Mouse (Mus musculus) cerebellum, adult (tissue): ENCODE data around the gene Actr8.

Experiments
- ATAC-seq: cut with Nextera tagmentation; 2 replicates; pipeline ENCODE4 v1.9.2; 2017; ENCODE audit warnings: mild to moderate bottlenecking, moderate library complexity, mixed read lengths; ENCODE audit not compliant: insufficient number of reproducible peaks, low FRiP score, low TSS enrichment

Actr8 gene

DNA sequence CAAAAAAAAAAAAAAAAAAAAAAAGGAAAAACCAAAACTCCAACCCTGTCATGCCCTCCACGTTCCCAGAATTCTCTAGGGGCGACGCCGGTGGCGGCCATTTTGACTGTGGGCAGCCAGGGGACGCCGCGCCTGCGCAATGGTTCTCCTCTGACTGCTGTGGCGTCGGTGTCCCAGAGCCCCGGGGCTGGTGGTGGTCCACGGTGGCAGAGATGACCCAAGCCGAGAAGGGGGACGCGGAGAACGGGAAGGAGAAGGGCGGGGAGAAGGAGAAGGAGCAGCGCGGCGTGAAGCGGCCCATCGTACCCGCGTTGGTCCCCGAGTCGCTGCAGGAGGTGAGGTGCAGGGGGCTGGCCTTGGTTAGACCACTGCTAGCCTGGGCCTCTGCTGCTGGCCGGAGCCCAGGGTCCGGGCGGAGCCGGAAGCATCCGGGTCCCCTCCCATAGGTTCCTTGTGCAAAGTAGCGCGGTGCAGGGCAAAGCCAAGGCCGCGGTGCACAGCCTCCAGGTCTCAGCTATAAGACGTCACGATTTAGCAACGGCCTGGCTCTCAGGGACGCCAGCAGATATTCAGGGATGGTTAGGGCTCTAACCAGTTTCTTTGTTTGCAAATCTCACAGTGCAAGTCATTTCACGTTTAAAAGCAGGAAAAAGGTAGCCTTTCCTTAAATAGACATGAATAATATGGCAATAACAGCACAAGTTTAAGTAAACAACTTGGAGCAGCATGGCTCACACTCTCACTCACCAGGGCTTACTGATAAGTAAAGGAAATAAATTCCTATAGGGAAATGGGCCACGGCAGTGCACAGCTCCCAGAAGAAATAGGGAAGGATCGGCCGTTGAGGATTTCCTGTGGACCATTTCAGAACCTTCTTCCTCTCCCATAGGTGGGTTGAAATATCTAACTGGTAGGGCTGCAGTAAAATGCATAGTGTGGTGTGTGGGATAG lies at the start of gene Actr8:
TSS of gene Actr8 (plus strand) at position 84 of the 951 bp plus-strand sequence.
- peak; percentile 90 for ATAC-seq

DNA sequence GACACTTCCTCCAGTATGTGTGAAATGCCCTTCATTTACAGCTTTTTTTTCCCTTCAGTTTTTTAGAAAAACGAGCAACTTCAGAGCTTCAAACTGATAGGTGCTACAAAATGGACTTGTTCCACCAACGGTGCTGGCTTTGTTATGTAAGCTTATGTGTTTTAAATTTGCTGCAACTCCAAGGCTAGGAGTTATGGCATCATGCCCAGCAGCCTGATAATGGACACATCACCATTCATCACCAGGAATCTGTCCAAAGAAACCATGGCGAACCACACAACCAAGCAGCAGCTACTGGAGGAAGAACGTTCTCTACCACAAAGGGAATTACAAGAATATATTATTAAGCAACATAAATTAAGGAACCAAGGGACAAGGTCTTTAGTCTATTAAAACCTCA lies 49.2 kb upstream of the Actr8 start:
- no peak for ATAC-seq

DNA sequence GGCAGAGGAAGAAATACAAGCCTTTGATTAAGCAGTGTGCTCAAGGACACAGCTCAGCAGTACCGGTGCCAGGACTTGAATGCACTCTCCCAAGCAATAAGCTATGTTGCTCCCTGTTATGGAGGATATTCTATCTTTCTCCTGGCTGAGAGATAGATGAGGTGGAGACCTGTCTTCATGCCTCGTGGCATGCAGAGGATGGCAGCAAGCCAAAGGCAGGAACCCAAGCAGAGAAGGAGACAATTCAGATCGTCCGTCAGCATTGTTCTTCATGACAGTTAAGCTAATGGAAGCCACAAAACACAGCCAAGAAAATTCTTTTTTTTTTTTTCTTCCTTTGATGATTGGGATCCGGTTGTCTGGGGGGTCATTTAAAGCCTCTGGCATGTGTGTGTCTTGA lies 42.6 kb upstream of the Actr8 start:
- ATAC-seq = no peak

DNA sequence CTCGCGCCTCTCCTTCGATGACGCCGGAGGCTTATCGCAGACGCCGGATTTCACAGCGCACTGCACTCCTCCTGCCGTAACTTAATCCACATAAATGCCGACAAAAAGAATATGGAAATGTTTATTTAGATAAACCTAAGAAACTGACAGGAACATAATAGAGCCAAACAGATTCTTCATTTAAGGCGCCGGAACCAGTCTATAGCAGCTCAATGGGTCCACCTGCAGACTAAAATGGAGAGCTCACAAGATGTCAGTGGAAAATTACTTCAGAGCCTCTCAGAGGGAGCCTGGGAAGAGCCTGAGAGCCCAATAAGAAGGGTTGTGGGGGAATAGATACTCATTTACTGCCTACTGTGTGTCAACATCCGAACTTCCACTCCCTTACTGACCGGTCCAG lies 40.7 kb upstream of the Actr8 start:
- ATAC-seq = no peak

DNA sequence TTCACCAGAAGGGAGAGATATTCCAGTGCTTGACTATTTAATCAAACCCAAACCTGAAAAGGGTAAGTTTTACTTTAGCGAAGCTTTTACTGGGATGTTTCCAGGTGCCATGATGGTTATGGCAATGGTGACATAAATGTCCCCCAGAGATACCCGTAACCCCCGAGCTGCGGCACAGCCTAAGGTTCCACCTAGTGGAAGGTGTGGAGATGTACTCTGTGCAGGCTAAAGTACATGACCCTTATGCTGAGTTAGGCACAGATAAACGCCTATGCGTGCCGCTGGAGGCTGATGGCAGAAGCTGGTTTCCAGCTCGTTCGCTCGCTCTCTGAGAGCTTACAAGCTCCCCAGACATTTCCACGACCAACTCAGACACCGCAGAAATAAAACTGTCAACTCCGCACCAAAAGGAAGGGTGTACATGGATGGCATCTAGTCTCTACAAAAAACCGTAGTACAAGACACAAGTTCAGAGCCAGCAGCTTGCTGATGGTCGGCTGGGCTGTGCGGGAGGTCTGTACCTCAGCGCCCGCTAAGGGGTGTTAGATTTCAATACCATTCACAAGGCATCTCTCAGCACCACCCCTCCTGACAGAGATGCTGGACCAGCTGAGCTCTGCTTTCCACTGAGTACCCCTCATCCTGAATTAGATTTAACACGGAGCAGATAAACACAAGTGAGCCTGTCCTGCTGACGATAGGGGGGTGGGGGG lies 38.4 kb upstream of the Actr8 start:
- ATAC-seq = no peak

DNA sequence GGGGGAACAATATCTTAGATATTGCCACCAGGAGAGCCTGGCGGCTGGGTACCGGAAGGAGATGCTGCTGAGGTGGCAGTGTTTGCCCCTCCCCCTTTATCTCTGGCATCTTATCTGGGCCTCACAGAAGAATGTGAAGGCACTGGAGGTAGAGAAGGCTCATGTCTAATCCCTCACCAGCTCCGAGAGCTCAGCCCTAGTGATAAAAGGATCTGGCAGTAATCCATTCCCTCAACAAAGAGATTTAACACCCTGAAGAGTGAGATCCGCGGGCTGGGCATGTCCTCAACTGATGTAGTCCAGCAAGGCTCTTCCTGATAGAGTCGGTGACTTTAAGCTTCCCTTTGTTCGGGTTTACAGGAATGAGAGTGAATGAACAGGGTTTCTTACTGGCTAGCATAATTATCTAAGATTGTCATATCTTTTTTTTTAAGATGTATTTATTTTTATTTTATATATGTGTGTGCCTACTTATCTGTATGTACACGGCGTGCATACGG lies 37.8 kb upstream of the Actr8 start:
- ATAC-seq = no peak

DNA sequence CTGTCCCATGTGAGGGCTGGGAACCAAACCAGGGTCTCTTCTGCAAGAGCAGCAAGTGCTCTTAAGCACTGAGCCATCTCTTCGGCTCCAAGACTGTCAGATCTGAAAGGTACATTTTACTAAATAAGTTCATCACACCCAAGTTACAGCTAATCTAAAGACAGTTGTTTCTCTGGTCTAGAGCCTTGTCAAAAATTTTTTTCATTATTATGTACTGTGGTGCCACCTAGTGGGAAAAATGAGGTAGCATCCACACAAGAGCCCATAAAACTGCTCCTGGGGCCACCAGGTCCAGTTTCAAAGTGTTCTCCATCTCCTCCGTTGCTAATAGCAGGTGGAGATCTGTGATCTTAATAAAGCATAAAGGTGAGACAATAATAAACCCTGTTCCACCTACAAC lies 37.3 kb upstream of the Actr8 start:
- ATAC-seq = peak; percentile 47; the same call in 1 of the 2 replicates

DNA sequence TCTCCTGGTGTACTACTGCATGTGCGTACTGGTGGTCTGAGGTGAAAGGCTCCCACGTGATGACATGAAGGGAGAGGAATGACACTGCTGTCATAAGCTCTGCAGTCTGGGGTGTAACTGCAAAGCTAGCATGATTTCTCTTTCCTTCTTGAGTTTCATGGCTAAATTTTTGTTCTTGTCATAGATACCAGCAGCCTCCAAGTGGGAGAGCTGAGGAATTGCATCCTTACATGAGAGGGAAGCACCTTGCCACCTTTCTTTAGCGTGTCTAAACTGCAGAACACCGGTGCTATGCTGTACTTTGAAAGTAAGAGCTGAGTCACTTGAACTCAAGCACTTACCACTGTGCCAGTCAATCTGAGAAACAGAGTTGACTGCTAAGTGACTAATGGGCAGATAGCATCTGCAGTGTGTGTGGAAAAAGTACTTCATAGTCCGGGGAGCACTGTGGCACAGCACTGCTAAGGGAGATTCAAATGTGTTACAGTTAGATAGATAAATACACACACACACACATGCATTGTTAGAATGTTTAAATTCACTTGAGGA lies 31.3 kb upstream of the Actr8 start:
- no peak for ATAC-seq

DNA sequence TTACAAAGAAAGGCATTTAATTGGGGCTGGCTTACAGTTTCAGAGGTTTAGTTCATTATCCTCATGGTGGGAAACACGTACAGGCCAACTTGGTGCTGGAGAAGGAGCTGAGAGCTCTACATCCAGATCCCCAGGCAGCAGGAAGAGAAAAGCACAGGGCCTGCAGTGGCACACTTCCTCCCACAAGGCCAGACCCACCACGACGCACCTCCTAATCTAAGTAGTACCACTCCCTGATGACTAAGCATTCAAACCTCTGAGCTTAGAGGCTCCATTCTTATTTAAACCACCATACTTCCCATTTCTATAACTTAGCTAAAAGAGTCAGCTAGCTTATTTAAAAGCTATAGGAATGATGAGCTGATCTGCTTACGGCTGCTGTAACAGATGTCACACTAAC lies 27.3 kb upstream of the Actr8 start:
- ATAC-seq = no peak

DNA sequence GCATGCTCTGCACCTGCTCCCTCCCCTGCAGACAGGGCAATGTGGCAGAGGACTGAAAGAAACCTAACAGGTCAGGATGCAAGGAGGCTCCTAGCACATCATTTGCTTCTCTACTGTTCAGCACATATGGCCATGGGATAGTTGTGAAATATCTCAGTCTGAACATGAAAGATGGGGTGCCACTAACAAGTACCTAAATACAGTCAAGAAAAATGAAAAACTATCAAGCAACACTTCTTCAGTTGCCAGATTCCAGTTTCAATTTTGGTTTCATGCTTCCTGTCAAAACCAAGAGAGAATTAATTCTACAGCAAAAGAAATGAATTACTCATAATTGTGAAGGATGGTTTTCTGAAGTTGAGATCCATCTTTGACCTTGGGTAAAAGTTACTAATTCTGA lies 20.7 kb upstream of the Actr8 start:
- no peak for ATAC-seq

DNA sequence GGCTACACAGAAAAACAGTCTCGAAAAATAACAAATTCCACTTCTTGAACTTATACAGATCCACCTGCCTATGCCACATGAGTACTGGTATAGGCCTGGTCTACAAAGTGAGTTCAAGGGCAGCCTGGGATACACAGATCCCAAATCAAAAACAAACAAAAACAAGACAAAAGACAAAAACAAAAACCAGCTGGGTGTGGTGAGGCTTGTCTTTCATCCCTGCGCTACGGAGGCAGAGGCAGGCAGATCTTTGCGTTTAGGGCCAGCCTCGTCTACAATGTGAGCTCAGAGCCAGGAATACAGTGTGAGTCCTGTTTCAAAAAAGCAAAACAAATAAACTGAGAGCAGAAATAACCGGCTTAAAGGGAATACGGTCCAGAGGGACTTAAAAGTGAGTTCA lies 10.5 kb upstream of the Actr8 start:
- ATAC-seq = no peak

DNA sequence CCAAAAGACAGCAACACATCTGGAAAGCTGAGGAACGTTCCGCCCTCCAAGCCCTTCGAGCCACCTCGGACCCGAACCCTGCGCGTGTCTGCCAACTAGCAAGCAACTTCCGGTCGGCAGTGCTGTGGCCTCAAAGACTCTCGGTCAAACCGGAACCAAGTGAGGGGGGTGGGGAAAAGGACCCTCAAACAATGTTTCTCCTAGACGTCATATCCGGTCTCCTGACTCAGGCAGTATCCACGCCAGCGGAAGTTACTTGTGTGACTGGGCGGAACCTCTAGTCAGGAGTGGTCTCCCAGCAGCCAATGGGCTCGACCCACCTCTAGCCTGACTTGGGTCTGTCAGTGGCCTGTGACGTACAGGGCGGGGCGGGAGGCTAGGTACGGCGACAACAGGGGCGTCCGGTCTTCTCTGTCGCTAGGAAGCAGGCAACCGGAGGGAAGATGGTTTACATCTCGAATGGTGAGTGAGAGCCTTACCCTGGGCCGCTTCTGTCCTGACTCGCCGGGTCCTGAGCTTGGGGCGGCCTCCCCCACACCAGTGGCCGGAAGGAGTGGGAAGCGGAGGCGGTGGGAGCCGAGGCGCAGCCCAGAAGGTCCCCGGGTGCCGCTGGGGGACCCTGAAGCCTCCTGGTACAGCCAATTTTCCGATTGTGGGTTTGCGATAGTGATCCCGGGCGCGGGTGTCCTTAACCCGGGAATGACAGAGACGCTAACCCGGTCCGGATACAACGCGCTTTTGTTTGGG lies 9.9 kb upstream of the Actr8 start, which contains the start of gene Selenok:
TSS of gene Selenok (plus strand) at position 234 of the 747 bp plus-strand sequence.
- ATAC-seq = peak; percentile 99

DNA sequence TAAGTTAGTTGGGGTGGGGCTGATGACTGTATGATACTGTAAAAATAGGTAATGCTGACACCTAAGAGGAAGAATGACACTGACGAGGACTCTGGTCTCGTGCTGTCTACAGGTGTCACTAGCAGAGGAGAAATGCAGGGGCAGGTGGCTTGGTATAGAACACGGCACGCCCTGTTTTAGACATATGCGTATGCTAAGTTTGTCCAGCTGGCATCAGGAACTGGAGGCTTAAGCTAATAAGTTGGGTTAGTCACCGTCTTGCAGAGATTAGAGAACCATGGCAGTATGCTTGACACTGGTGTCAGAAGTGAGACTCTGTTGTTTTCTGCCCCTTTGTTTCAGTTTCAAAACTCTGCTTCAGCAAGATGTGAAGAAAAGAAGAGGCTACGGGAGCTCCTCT lies 6.7 kb upstream of the Actr8 start:
- no peak for ATAC-seq

DNA sequence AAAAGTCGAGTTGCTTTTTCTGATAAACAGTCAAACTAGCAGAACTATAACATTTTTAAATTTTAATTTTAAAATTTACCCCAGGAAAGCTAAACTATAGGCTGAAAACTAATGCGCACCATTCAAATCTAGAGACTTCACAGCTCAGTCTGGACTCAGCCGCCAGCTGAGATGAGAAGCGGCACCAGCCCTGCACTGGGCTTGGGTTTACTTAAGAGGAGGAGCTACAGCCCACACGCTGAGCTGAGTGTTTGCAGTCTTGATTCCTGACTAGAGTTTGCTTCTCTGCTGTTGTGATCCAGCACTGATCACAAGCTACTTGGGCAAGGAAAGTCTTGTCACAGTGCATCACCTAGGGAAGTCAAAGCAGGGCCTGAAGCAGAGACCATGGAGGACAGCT lies 6.1 kb upstream of the Actr8 start:
- no peak for ATAC-seq

DNA sequence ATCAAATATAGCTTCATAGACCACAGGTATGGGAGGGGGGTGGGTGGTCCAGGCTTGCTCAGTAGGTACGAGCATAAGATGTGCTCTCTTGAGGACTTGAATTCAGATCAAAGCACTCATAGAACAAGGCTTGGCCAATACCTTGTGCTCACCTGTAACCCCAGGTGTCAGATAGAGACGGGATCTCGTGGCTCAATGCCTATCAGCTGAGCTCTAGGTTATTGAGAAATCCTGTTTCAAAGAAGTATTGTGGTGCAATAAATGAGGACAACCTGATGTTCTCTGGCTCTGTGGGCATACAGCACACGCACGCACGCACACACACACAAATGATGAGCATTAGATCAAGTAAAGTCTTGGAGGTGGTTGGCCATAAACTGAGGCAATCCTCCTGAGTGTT lies 1.2 kb upstream of the Actr8 start:
- no peak for ATAC-seq

DNA sequence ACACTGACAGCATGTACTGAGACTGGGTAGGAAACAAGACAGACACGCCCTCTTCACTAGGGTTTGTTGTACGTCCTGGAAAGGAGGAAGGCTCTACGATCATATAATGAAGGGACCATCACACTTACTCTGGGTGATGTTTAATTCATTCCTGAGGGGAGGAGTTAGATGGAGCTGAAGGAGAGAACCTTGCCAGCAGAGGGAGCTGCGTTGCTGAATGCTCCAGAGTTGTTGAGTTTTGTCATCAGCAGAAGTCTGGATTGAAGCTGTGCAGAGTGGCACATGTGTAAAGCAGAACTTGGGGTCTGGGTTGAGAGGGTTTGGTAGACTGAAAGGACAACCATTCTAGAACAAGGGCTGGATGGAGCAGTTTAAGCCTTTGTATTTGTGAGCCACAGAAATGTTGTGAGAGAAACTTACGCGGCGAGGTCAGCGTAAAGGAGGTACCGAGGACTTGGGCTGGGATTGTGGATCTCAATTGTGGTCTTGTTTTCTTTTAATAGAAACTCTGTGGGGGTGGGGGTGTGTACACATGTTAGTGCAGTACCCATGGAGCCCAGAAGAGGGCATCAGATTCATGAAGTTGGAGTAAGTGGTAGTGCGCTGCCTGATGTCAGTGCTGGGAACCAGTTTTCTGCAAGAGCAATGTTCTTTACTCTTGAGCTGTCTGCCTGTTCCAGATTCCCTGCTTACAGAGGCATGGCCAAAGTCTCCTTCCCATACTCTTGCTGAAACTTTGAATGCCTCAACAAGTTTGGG lies 2.5 kb downstream of the Actr8 start:
- ATAC-seq = no peak

DNA sequence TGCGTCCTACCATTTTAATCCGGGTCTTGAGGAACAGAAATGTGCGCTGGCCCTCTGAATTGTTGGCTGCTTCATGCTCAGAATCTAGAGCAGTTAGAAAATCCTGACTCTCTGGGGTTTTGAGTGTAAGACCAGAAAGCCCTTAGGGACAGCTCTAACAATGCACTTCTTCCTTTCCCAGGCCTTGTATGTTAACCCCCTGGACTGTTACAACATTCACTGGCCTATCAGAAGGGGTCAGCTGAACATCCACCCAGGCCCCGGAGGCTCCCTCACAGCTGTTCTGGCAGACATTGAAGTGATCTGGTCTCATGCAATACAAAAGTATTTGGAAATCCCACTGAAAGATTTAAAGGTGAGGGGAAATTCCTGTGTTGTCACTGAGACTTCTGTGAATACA lies 8.0 kb downstream of the Actr8 start:
- ATAC-seq = no peak

DNA sequence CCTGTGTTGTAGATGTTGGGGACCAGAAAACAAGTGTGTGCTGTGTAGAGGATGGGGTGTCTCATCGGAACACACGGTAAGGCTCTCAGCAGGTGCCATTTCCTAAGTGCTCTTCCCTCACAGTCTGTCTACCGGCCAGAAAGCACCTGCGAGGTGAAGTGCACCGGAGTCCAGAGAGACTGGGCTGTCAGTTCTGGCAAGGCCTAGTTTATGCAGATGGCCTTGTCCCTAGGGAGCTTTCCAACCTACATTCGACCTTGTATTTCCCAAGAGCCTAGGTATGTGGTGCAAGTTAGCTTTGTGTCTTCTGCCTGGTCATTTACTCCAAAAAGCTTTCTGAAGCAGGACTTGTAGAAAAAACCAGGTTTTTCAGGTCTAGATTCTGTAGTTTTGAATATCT lies 9.1 kb downstream of the Actr8 start:
- ATAC-seq = peak; percentile 56; the same call in 1 of the 2 replicates

DNA sequence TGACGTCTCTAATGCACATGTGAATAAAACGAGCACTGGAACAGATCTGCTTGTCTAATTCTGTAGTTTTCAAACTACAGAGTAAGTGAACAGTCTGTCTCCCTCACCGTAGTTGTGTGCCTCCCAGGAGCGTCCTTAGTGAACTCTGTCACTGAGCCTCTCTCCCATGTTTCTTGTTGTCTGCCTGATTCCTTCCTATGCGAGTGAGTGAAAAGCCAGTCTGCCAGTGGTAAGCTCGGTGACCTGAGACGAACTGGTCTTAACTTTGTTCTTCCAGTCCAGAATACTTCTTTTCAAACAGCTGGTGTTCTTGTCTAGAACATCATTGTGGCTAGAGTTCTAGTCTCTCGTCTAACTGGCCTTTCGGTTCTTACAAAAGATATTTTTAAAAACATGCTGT lies 9.6 kb downstream of the Actr8 start:
- ATAC-seq = no peak

DNA sequence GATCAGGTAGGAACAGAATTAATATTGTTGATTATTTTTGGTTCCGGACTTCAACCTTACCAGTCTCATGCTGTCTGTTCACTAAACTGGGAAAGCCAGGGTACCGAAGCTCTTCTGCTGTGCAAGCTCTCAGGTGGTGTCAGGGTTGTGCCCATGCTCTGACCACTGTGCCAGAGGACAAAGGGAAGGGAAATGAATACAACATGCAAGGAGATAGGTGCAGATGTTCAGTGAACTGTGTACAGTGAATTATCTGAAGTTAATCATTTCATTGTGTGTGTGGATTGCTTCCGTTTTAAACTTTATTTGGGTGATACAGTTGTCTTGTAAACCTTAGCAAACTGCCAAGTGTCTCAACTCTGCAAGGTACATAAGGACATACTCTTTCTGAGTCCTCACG lies 10.2 kb downstream of the Actr8 start:
- ATAC-seq = no peak
